Mouse (Mus musculus): ENCODE results near the gene Cluh. TPM values are rescaled to one million over a fixed set of nuclear protein-coding genes. Genes with fewer than 3 reads are reported as not detected.

Gene Cluh
- polyA plus RNA-seq (2016; fragmentation: Nextera tagmentation; extraction: Ambion mirVana): 70.0 and 71.3 TPM in 2 replicates

DNA sequence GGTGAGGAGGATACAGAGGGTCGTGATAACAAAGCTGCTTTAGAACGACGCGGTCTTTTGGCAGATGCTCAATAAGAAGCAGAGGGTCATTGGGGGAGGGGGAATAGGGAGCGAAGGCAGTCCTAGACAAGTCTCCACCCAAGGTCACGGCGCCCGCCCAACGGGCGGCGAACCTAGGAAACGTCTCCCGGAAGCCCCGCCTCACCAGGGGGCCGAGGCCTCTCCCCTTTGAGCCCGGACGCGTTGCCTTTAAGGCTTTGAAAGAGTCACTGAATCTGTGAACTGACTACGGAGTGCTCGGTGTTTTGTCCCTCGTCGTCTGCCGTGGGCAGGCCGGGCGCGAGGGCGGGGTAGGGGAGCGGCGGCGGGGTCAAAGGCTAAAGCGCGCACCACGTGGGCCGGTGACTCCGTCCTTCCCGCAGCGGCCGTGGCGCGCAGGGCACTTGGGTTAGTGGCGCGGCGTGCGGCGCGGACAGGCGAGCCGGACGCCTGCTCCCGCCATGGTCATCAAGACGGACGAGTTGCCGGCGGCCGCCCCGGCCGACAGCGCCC lies at the start of gene Cluh:
Gene Cluh, plus strand, starts transcription at position 401 of the 552 bp plus-strand sequence.
- peak; percentile 95 for ATAC-seq (ENCODE audit: insufficient number of reproducible peaks, low FRiP score)
- Histone ChIP-seq H3K9me3 (replicated peaks) (no peaks in the 10 kb centered on the region), H3K4me1 (replicated peaks) (peaks cover 50% of the 10 kb centered on the region), H3K9ac (peak within 1 kb of the TSS; percentile 86), H3K36me3 (0 out of 2 replicates have a peak, but pooled peaks cover 2% of the 10 kb centered on the region), H3K4me3 (peak within 1 kb of the TSS; percentile 78), H3K4me2 (peak within 1 kb of the TSS; percentile 79), H3K27ac (ENCODE audit: poor library complexity, severe bottlenecking) (peak within 1 kb of the TSS; percentile 80), H3K27me3 (replicated peaks) (no peaks in the 10 kb centered on the region)
- under 1% methylated on average over 56 of the region's 58 CpGs for WGBS

GRCm38 (mm10) chr11:74602286-74602685 lies 47.0 kb upstream of the Cluh start:
- no peak for ATAC-seq (ENCODE audit: insufficient number of reproducible peaks, low FRiP score)
- Histone ChIP-seq H3K36me3 (no peaks in the 10 kb centered on the region), H3K27me3 (replicated peaks) (no peaks in the 10 kb centered on the region; the same call in 1 of the 2 replicates), H3K9me3 (replicated peaks) (0 out of 2 replicates have a peak, but pooled peaks cover 9% of the 10 kb centered on the region), H3K27ac (ENCODE audit: poor library complexity, severe bottlenecking) (no peak overlapping the region), H3K4me3 (no peak overlapping the region), H3K9ac (no peak overlapping the region), H3K4me2 (no peak overlapping the region), H3K4me1 (replicated peaks) (no peaks in the 10 kb centered on the region)
- WGBS: 76% methylated on average over 1 of the region's 1 CpGs

DNA sequence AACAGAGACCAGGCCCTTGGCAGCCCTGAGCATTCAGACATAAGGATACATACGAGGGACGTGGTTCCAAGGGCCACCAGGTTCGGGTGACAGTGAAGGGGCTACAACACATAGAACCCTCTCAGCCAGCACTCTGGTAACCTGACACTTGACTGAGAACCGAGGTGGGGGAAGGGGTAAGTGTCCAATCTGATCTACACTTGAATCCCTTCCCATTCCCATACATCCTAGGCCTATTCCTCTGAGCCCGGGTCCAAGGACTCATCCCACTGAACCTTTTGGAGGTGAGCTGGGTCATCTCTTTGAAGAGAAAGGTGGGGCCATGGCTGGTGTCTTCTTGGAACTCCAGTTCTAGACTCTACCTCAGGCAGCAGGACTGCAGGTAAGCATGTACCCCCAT lies 39.2 kb upstream of the Cluh start:
- H3K4me1 ChIP-seq (replicated peaks): peaks cover 15% of the 10 kb centered on the region
- H3K36me3 ChIP-seq: no peaks in the 10 kb centered on the region
- H3K4me3 ChIP-seq: no peak overlapping the region; the same call in 1 of the 2 replicates
- peaks cover 55% of the 10 kb centered on the region for H3K27me3 ChIP-seq (replicated peaks)
- no peak overlapping the region for H3K9ac ChIP-seq
- peak overlapping the region; percentile 88; the same call in 1 of the 2 replicates for H3K4me2 ChIP-seq
- no peaks in the 10 kb centered on the region for H3K9me3 ChIP-seq (replicated peaks)
- H3K27ac ChIP-seq (ENCODE audit: poor library complexity, severe bottlenecking): no peak overlapping the region
- no peak for ATAC-seq (ENCODE audit: insufficient number of reproducible peaks, low FRiP score)
- 25% methylated on average over 5 of the region's 5 CpGs for WGBS

DNA sequence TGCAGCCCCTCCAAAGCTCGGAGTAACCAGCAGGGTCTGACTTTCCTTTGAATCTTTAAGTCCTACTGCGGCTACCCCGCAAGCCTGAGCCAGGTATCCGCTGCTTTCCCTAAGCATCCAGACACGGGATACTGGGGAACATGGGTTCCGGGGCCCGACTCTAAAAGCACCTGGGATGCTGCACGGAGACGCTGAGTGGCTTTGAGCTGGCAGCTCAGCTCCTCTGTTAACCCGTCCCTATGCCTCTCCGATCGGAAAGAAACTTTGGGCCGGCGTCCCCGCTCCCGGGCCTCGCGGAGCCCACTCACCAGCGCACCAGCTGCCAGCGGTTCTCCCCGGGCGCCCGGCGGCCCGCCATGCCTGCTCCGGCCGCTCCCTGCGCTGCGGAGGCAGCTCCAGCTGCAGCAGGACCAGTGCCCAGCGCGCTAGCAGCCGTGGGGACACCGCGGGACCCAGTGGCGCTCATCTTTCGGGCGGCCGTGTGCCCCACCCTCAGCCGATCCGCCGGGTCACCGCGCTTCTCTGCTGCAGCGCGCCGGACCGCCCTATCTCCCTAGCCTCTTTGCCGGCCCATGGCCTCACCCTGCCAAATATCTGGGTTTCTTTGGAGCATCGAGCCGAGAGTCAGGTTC lies 38.6 kb upstream of the Cluh start, which contains the start of gene Rap1gap2:
Gene Rap1gap2, minus strand, starts transcription at position 371 of the 632 bp plus-strand sequence.
- peak; percentile 73 for ATAC-seq (ENCODE audit: insufficient number of reproducible peaks, low FRiP score)
- no peaks in the 10 kb centered on the region for H3K36me3 ChIP-seq
- H3K27ac ChIP-seq (ENCODE audit: poor library complexity, severe bottlenecking): no peak within 1 kb of the TSS
- H3K9ac ChIP-seq: no peak within 1 kb of the TSS
- peak within 1 kb of the TSS; percentile 88 for H3K4me2 ChIP-seq
- WGBS: 2% methylated on average over 49 of the region's 50 CpGs
- H3K4me3 ChIP-seq: peak within 1 kb of the TSS; percentile 52
- peaks cover 60% of the 10 kb centered on the region for H3K27me3 ChIP-seq (replicated peaks)
- H3K4me1 ChIP-seq (replicated peaks): peaks cover 15% of the 10 kb centered on the region
- H3K9me3 ChIP-seq (replicated peaks): no peaks in the 10 kb centered on the region

- 15% methylated on average over 7 of the region's 7 CpGs for WGBS
- H3K9me3 ChIP-seq (replicated peaks): no peaks in the 10 kb centered on the region
- peaks cover 15% of the 10 kb centered on the region for H3K4me1 ChIP-seq (replicated peaks)
- H3K27me3 ChIP-seq (replicated peaks): peaks cover 67% of the 10 kb centered on the region
- no peaks in the 10 kb centered on the region for H3K36me3 ChIP-seq
- H3K4me3 ChIP-seq: no peak overlapping the region
- ATAC-seq (ENCODE audit: insufficient number of reproducible peaks, low FRiP score): no peak
- no peak overlapping the region for H3K27ac ChIP-seq (ENCODE audit: poor library complexity, severe bottlenecking)
- H3K9ac ChIP-seq: no peak overlapping the region
- peak overlapping the region; percentile 88 for H3K4me2 ChIP-seq
These were observed 37.9 kb upstream of the Cluh start for GRCm38 (mm10) chr11:74611437-74611836.

- Histone ChIP-seq H3K4me2 (no peak overlapping the region), H3K9ac (no peak overlapping the region), H3K27me3 (replicated peaks) (peaks cover 79% of the 10 kb centered on the region), H3K36me3 (no peaks in the 10 kb centered on the region), H3K9me3 (replicated peaks) (no peaks in the 10 kb centered on the region), H3K4me1 (replicated peaks) (peaks cover 15% of the 10 kb centered on the region), H3K4me3 (no peak overlapping the region), H3K27ac (ENCODE audit: poor library complexity, severe bottlenecking) (no peak overlapping the region)
- no peak for ATAC-seq (ENCODE audit: insufficient number of reproducible peaks, low FRiP score)
- WGBS: 62% methylated on average over 4 of the region's 4 CpGs
These were observed 35.9 kb upstream of the Cluh start for GRCm38 (mm10) chr11:74613428-74613827.

- ATAC-seq (ENCODE audit: insufficient number of reproducible peaks, low FRiP score): no peak
- Histone ChIP-seq H3K9me3 (replicated peaks) (no peaks in the 10 kb centered on the region), H3K27ac (ENCODE audit: poor library complexity, severe bottlenecking) (no peak overlapping the region), H3K4me2 (no peak overlapping the region), H3K4me3 (no peak overlapping the region), H3K9ac (no peak overlapping the region), H3K4me1 (replicated peaks) (peaks cover 19% of the 10 kb centered on the region), H3K27me3 (replicated peaks) (peaks cover 78% of the 10 kb centered on the region), H3K36me3 (no peaks in the 10 kb centered on the region)
- 43% methylated on average over 5 of the region's 5 CpGs for whole genome bisulfite sequencing
These were observed 33.7 kb upstream of the Cluh start for GRCm38 (mm10) chr11:74615571-74615970.

- peaks cover 66% of the 10 kb centered on the region for H3K27me3 ChIP-seq (replicated peaks)
- WGBS: under 1% methylated on average over 51 of the region's 63 CpGs
- peaks cover 15% of the 10 kb centered on the region for H3K4me1 ChIP-seq (replicated peaks)
- ATAC-seq (ENCODE audit: insufficient number of reproducible peaks, low FRiP score): peak; percentile 85
- H3K4me3 ChIP-seq: peak within 1 kb of the TSS; percentile 47
- H3K27ac ChIP-seq (ENCODE audit: poor library complexity, severe bottlenecking): 0 out of 2 replicates have a peak within 1 kb of the TSS, but pooled peaks have one; percentile 8
- no peaks in the 10 kb centered on the region for H3K9me3 ChIP-seq (replicated peaks)
- H3K36me3 ChIP-seq: no peaks in the 10 kb centered on the region
- H3K4me2 ChIP-seq: peak within 1 kb of the TSS; percentile 70
- H3K9ac ChIP-seq: peak within 1 kb of the TSS; percentile 50; the same call in 1 of the 2 replicates
These were observed 29.9 kb upstream of the Cluh start, which contains the start of gene Ccdc92b for GRCm38 (mm10) chr11:74619201-74619955. Gene Ccdc92b, plus strand, starts transcription at chr11:74619605.

GRCm38 (mm10) chr11:74619956-74620300 lies 29.4 kb upstream of the Cluh start:
- Histone ChIP-seq H3K4me1 (replicated peaks) (peaks cover 15% of the 10 kb centered on the region), H3K36me3 (no peaks in the 10 kb centered on the region), H3K4me2 (peak overlapping the region; percentile 70), H3K4me3 (peak overlapping the region; percentile 47), H3K27me3 (replicated peaks) (peaks cover 66% of the 10 kb centered on the region), H3K9ac (peak overlapping the region; percentile 26; the same call in 1 of the 2 replicates), H3K27ac (ENCODE audit: poor library complexity, severe bottlenecking) (no peak overlapping the region), H3K9me3 (replicated peaks) (no peaks in the 10 kb centered on the region)
- no peak for ATAC-seq (ENCODE audit: insufficient number of reproducible peaks, low FRiP score)
- 2% methylated on average over 16 of the region's 16 CpGs for WGBS

DNA sequence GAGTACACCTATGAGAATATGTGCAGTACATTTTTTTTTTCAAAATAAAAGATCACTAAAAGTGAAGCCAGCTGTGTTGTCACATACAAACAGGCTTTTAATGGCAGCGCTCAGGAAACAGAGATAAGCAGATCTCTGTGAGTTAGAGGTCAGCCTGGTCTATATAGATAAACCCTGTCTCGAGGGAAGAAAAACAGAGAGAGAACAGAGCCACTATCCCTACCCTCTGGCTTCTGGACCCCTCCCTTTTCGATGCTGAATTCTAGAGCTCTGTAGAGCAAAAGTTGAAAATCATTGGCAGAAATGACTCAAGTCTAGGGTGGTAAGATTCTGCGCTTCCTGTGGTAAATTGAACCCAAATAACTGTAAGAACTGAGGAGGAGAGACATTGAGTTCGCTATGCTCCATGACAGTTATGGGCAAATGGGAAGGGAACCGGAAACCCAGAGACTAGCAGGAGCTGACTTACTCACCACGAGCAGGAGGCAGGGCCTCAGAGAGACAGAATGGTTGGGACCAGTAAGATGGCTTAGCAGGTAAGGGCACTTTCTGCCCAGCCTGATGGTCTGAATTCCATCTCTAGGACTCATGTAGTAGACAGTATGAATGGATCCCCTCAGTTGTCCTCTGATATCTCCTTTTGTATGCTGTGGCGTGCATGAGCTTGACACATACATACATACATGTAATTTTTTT lies 27.2 kb upstream of the Cluh start:
- peaks cover 48% of the 10 kb centered on the region for H3K27me3 ChIP-seq (replicated peaks)
- H3K9me3 ChIP-seq (replicated peaks): no peaks in the 10 kb centered on the region
- WGBS: 52% methylated on average over 8 of the region's 8 CpGs

More for the DNA sequence above, 27.2 kb upstream of the Cluh start:
- H3K9ac ChIP-seq: no peak overlapping the region
- H3K4me1 ChIP-seq (replicated peaks): peaks cover 15% of the 10 kb centered on the region
- no peaks in the 10 kb centered on the region for H3K36me3 ChIP-seq
- peak overlapping the region; percentile 2; the same call in 1 of the 2 replicates for H3K4me2 ChIP-seq
- ATAC-seq (ENCODE audit: insufficient number of reproducible peaks, low FRiP score): peak; percentile 81
- H3K27ac ChIP-seq (ENCODE audit: poor library complexity, severe bottlenecking): peak overlapping the region; percentile 8; the same call in 1 of the 2 replicates
- no peak overlapping the region for H3K4me3 ChIP-seq
